Mouse (Mus musculus) neutrophil, adult 59 days (primary cell): ENCODE data around the gene Elp5. TPM values are rescaled to one million over a fixed set of nuclear protein-coding genes. Genes with fewer than 3 reads are reported as not detected.

ENCODE experiments used
- total RNA-seq, 2 experiments: library from RNA; stranded (reverse); gene quantifications; 1 replicate in 1 of 2; 2 replicates in 1 of 2; pipeline ENCODE4 v1.2.4; 2023

The Elp5 gene
- 10 to 100 TPM; 25.3 to 27.8 TPM for total RNA-seq

GRCm38 (mm10) chr11:69982225-69982624 is at the start of gene Elp5:
TSS of gene Elp5 (minus strand) at chr11:69982517.

DNA sequence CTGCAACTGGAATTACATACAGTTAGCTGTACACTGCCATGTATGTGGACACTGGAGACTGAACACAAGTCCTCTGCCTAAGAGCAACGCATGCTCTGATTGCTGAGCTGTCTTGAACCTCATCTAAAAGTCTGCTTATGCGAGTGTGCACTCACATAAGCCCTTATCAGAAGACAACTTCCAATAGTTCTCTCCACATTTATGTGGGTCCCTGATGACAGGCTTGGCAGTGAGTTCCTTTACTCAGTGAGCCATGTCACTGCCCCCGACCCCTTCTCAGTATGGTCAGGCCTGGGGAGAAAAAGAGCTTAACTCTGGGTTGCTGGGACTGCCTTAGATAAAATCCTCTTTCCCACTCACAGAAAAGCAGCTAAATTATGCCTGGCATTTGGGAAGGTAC is 34.4 kb upstream of the Elp5 start, which contains the start of gene Dlg4:
Gene Dlg4 (plus strand): TSS at position 274 of the 400 bp plus-strand sequence.

DNA sequence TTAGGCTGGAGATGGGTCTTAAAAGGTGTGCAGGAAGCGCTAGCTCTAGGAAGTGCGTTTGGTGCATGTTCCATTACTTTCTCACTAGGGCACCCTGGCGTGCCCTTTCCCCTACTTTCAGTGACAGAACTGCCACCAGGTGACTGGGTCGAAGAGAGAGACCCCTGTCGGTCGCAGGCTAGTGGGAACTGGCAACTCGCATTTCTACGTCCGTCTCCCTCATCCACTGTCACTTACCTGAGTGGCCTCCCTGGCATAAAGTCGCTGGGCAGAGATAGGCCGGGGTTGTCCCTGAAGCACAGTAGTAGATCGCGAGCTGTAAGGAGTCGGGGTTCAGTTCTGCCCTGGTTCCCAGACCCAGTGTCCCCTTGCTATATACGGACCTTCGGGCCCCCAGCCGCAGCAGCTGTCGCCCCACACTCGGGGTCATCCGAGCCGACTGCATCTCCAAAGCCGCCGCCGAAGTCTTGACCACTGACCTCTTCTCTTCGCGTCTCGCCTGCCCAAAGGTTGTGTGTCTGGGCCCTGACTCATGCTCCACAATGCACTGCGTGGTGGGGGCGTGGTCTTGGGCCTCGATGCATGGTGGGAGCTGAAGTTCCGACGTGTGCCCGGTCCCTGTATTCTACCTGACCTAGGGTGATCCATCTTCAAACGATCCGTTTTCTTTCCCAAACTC is 32.7 kb upstream of the Elp5 start, which contains the start of gene Acadvl:
Gene Acadvl (minus strand): TSS at position 532 of the 679 bp plus-strand sequence.

DNA sequence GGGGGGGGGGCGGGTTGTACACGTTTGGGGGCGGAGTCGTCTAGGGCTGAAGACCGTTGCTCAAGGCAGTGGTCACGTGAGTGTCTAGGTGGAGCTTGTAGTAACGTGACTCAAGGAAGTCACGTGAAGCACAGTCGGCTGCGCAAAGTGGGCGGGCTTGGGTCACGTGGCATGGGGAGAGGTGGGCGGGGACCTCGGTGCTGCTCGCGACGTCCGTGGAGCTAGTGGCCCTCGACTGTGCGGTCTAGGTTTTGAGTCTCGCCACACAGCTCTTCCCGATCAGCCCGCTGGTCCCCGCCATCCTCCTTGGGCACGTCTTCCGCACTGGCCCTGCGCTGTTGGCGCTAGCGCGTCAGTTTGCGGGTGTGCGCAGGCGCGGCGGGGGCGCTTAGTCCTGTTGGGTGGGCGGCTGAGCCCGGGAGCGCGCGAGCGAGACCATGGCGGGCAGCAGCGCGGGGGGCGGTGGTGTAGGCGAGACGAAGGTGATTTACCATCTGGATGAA is 18.1 kb upstream of the Elp5 start, which contains the start of gene Dvl2:
Gene Dvl2 (plus strand): TSS at position 200 of the 503 bp plus-strand sequence.

DNA sequence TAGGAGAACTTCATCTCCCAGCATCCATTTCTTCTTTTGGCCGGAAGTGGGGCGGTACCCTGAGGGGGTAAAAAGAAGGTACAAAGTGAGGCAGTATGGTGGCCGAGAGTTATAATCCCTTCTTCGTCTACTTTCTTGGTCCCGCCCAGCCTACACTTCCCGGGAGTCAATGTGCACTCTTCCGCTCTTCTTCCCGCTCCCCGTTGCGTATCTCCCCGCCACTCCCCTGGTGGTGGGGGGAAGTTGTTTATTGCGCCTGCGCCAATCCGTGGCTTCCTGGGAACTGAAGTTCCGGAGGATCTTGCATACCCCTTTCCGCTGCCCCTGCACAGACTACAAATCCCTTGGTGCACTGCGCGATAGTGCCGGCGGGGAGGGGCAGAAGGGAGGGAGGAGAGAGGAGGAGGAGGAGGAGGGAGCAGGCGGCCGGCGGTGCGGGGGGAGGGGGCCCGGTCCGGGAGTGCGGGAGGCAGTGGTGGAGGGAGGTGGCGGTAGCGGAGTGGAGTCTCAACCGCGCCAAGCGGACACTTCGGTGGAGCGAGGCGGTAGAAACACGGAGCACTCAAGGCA is 13.2 kb upstream of the Elp5 start, which contains the start of gene Phf23:
Gene Phf23 (plus strand): TSS at position 387 of the 570 bp plus-strand sequence.

DNA sequence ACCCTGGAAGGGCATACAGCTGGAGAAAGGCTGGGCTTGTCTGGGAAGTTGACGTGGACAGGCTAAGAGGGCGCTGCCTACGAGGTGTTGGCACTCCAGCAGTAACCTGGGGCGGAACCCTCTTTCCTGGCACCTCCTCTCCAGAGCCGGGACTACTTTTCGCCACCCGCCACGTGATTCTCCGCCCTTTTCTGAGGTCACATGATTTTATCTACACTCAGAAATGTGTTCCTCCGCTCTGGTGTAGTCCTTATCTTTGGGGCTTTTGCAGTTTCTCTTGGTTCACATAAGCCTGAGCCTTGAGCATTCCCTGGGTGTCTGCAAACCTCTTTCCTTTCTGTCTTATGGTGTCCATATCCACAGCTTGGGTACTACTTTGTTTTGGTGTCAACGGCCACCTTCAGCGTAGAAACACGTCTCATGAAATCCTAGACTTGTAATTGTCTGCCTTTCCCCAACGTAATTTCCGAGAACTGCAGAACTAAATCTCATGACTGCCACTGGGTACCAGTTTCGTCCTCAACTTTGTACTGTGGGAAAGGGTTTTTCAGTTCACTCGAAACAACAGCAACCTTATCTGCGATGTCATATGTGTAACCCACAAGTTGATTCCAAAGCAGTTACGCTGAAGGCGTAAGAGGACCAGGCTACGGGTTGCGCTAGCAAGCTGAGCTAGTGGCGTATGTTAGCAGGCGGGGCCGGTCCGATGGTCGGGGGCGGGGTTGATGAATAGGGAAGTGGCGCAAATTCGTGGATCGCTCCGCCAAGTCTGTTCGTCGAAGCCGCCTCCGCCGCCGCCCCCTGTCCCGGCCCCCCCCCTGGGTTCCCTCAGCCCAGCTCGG is 8.8 kb upstream of the Elp5 start, which contains the start of gene Gabarap:
Gene Gabarap (plus strand): TSS at position 294 of the 842 bp plus-strand sequence.

GRCm38 (mm10) chr11:69981141-69981762 is 1.1 kb downstream of the Elp5 start, which contains the start of gene Ctdnep1:
TSS of gene Ctdnep1 (plus strand) at chr11:69981156.

DNA sequence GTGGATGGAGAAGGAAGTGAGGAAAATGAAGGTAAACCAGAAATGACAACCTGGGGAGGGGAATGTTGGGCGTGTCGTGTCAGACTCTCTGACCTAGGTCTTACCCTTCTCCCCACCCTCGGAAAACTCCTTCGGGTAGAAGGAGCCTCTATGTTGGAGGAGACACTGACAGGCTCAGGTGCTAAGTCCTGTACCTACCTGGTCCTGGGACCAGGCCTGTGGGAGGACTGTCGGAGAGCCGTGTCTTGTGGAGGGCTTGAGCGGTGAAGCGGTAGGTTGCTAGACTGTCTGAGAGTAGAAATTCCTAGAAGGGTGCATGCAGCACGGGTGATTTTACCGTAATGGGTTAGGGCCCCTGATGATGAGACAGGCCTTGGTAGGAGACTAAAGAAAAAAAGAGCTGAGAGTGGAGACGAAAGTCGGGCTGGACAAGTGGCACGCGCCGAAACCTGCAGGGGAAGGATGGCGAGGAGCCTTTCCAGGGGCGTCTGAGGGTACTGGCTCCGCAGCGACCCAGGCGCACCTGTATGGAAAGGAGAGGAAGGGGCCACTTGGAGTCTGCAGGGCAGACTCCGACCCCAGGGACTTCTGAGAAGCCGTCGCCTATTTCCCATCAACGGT is 17.6 kb downstream of the Elp5 start, which contains the start of gene Cldn7:
Gene Cldn7 (plus strand): TSS at position 130 of the 621 bp plus-strand sequence.

GRCm38 (mm10) chr11:69948066-69948762 is 34.1 kb downstream of the Elp5 start, which contains the start of gene Slc2a4:
TSS of gene Slc2a4 (minus strand) at chr11:69948188.

GRCm38 (mm10) chr11:69935137-69935879 is 47.0 kb downstream of the Elp5 start, which contains the start of gene Ybx2:
TSS of gene Ybx2 (plus strand) at chr11:69935796.

DNA sequence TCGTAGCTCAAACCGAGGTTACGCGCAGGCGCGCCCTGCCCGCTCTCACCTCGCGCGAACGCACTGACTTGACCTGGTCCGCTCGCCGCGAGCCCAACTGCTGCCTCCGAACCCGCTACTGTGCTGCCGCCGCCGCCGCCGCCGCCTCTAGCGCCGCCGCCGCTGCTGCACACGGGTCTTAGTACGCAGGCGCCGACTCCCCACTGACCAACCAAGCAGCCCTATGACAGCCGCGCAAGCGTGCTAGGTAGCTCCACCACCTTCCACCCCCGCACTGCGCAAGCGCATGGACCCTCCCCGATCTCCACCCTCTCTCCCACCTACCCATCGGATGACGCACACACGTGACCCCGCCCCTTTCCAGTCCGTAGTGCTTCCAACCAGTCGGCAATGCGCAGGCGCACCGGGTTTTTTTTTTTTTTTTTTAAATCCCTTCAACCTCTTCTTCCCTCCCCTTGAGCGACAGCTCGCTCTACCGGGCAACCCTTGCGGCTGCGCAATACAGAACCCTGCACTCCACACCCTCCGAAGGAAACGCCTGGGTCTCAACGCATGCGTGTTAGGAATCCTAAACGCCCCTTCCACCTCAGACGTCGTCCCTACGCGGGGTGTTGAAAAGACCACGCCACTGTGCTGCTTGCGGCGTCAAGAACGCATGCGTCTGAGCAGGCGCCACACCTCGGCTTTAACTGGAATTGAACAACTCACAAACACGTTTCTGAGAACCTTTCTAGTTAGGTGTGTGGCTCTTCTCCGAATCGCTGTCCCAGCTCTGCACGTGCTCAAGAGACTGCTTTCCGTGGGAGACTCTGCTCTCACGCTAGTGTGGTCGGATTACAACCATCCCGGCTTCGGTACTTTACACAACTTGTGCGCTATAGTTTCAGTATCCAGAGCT is 61.0 kb downstream of the Elp5 start, which contains the start of gene Eif5a:
Gene Eif5a (minus strand): TSS at position 845 of the 898 bp plus-strand sequence.

Other genes starting within 250 kb of the Elp5 start
- gene Polr2a, start 223.9 kb downstream of the Elp5 start, total RNA-seq: 10 to 100 TPM; 81.5 to 86.5 TPM
- gene Slc35g3, start 220.5 kb downstream of the Elp5 start, total RNA-seq: not detected
- 1 to 10 TPM; 2.8 to 2.9 TPM for gene Zbtb4, start 216.6 kb downstream of the Elp5 start, total RNA-seq
- 1 to 10 TPM in 1 of 2 experiments, under 1 TPM in 1; 0.86 to 1.8 TPM for gene Chrnb1, start 186.6 kb downstream of the Elp5 start, total RNA-seq
- gene Fgf11, start 180.7 kb downstream of the Elp5 start, total RNA-seq: under 1 TPM in 1 of 2 experiments, not detected in 1; 0.11 TPM
- gene Tmem102, start 176.9 kb downstream of the Elp5 start, total RNA-seq: not detected
- gene Gm39566, start 167.2 kb downstream of the Elp5 start, total RNA-seq: not detected
- gene Spem2, start 164.1 kb downstream of the Elp5 start, total RNA-seq: not detected
- not detected for gene Spem1, start 160.3 kb downstream of the Elp5 start, total RNA-seq
- 1 to 10 TPM; 1.5 to 1.8 TPM for gene Nlgn2, start 144.7 kb downstream of the Elp5 start, total RNA-seq
- gene Tmem256, start 144.0 kb downstream of the Elp5 start, total RNA-seq: 100 to 1,000 TPM in 1 of 2 experiments, 10 to 100 TPM in 1; 99.9 to 101 TPM
- gene Plscr3, start 136.1 kb downstream of the Elp5 start, total RNA-seq: 10 to 100 TPM; 34.4 to 38.0 TPM
- gene Tnk1, start 123.8 kb downstream of the Elp5 start, total RNA-seq: not detected
- gene Tmem95, start 104.5 kb downstream of the Elp5 start, total RNA-seq: not detected
- gene Kctd11, start 101.1 kb downstream of the Elp5 start, total RNA-seq: 1 to 10 TPM; 8.4 to 8.8 TPM
- 100 to 1,000 TPM; 261 to 285 TPM for gene Acap1, start 87.0 kb downstream of the Elp5 start, total RNA-seq
- 1 to 10 TPM in 1 of 2 experiments, under 1 TPM in 1; 0.95 to 1.9 TPM for gene 2810408A11Rik, start 81.5 kb downstream of the Elp5 start, total RNA-seq
- 10 to 100 TPM; 17.9 to 18.5 TPM for gene Neurl4, start 81.4 kb downstream of the Elp5 start, total RNA-seq
- 10 to 100 TPM; 75.4 to 79.7 TPM for gene Gps2, start 68.6 kb downstream of the Elp5 start, total RNA-seq
- 100 to 1,000 TPM; 498 to 503 TPM for gene Eif5a, start 60.6 kb downstream of the Elp5 start, total RNA-seq
- not detected for gene Ybx2, start 46.7 kb downstream of the Elp5 start, total RNA-seq
- under 1 TPM; 0.55 to 0.60 TPM for gene Slc2a4, start 34.3 kb downstream of the Elp5 start, total RNA-seq
- not detected for gene Cldn7, start 17.7 kb downstream of the Elp5 start, total RNA-seq
- gene Ctdnep1, start 1.4 kb downstream of the Elp5 start, total RNA-seq: 10 to 100 TPM; 65.2 to 68.4 TPM
- 100 to 1,000 TPM; 537 TPM for gene Gabarap, start 8.6 kb upstream of the Elp5 start, total RNA-seq
- gene Phf23, start 13.3 kb upstream of the Elp5 start, total RNA-seq: 10 to 100 TPM; 43.3 to 47.1 TPM
- gene Dvl2, start 18.1 kb upstream of the Elp5 start, total RNA-seq: 10 to 100 TPM; 17.5 to 21.4 TPM
- 10 to 100 TPM; 34.6 to 40.2 TPM for gene Acadvl, start 32.9 kb upstream of the Elp5 start, total RNA-seq
- 1 to 10 TPM; 5.7 to 6.7 TPM for gene Dlg4, start 34.4 kb upstream of the Elp5 start, total RNA-seq
- not detected for gene Asgr1, start 71.6 kb upstream of the Elp5 start, total RNA-seq
- gene Asgr2, start 110.1 kb upstream of the Elp5 start, total RNA-seq: under 1 TPM in 1 of 2 experiments, not detected in 1; 0.42 TPM
- 10 to 100 TPM; 11.4 to 12.2 TPM for gene Mgl2, start 147.8 kb upstream of the Elp5 start, total RNA-seq
- 10 to 100 TPM; 13.5 to 18.3 TPM for gene Clec10a, start 173.7 kb upstream of the Elp5 start, total RNA-seq
- gene Slc16a11, start 230.2 kb upstream of the Elp5 start, total RNA-seq: not detected
- gene Slc16a13, start 238.5 kb upstream of the Elp5 start, total RNA-seq: 1 to 10 TPM; 1.3 to 1.7 TPM
- gene Bcl6b, start 247.3 kb upstream of the Elp5 start, total RNA-seq: under 1 TPM in 1 of 2 experiments, not detected in 1; 0.13 TPM